Mouse (Mus musculus): Measurements from ENCODE around the gene Crocc2. TPM values are rescaled to one million over a fixed set of nuclear protein-coding genes. Genes with fewer than 3 reads are reported as not detected.

Gene Crocc2
- polyA plus RNA-seq (2017; shearing (Covaris generic)) = not detected

GRCm38 (mm10) chr1:93168295-93168775, at the start of gene Crocc2:
TSS of gene Crocc2 (plus strand) at chr1:93168725.

GRCm38 (mm10) chr1:93135036-93135526, 33.4 kb upstream of the Crocc2 start, which contains the start of gene Agxt:
TSS of gene Agxt (plus strand) at chr1:93135240.

GRCm38 (mm10) chr1:93160501-93161133, 7.9 kb upstream of the Crocc2 start, which contains the start of gene 2310007B03Rik:
TSS of gene 2310007B03Rik (minus strand) at chr1:93160948.

GRCm38 (mm10) chr1:93235576-93236544, 67.3 kb downstream of the Crocc2 start, which contains the start of gene Sned1:
TSS of gene Sned1 (plus strand) at chr1:93235841.

Other genes starting within 250 kb of the Crocc2 start
- 10 to 100 TPM in 1 of 2 experiments, 1 to 10 TPM in 1; 9.1 to 13.2 TPM for gene Capn10, start 234.3 kb upstream of the Crocc2 start, polyA plus RNA-seq (2017; shearing (Covaris generic))
- under 1 TPM; 0.05 to 0.37 TPM for gene Gpr35, start 217.9 kb upstream of the Crocc2 start, polyA plus RNA-seq (2017; shearing (Covaris generic))
- gene Aqp12, start 162.4 kb upstream of the Crocc2 start, polyA plus RNA-seq (2017; shearing (Covaris generic)) = under 1 TPM in 1 of 2 experiments, not detected in 1; 0.16 TPM
- gene Kif1a, start 66.8 kb upstream of the Crocc2 start, polyA plus RNA-seq (2017; shearing (Covaris generic)) = under 1 TPM in 1 of 2 experiments, not detected in 1; 0.61 TPM
- gene Agxt, start 33.5 kb upstream of the Crocc2 start, polyA plus RNA-seq (2017; shearing (Covaris generic)) = not detected
- gene 2310007B03Rik, start 7.8 kb upstream of the Crocc2 start, polyA plus RNA-seq (2017; shearing (Covaris generic)) = not detected
- gene Sned1, start 67.1 kb downstream of the Crocc2 start, polyA plus RNA-seq (2017; shearing (Covaris generic)) = under 1 TPM in 1 of 2 experiments, not detected in 1; 0.27 TPM
- 10 to 100 TPM; 16.5 to 17.6 TPM for gene Mterf4, start 137.2 kb downstream of the Crocc2 start, polyA plus RNA-seq (2017; shearing (Covaris generic))
- 10 to 100 TPM; 57.7 to 57.8 TPM for gene Ppp1r7, start 174.1 kb downstream of the Crocc2 start, polyA plus RNA-seq (2017; shearing (Covaris generic))
- 1 to 10 TPM; 1.2 to 2.1 TPM for gene Pask, start 174.8 kb downstream of the Crocc2 start, polyA plus RNA-seq (2017; shearing (Covaris generic))
- gene Ano7, start 205.2 kb downstream of the Crocc2 start, polyA plus RNA-seq (2017; shearing (Covaris generic)) = under 1 TPM; 0.10 TPM

All from activated CD4-positive, CD25-positive, alpha-beta regulatory T cell (primary cell).